Mouse (Mus musculus) liver (tissue): ENCODE results near the gene Olfr26.
"Not testable (repeated sequence)": the region's sequence is repeated elsewhere in the genome, so short reads cannot be mapped to it uniquely, and the experiment has no call there.

ENCODE experiments used
- DNase-seq: peaks from one replicate; pipeline ENCODE4 v3.0.0-alpha.2; 2020; ENCODE audit warnings: mixed read lengths

Gene Olfr26

DNA sequence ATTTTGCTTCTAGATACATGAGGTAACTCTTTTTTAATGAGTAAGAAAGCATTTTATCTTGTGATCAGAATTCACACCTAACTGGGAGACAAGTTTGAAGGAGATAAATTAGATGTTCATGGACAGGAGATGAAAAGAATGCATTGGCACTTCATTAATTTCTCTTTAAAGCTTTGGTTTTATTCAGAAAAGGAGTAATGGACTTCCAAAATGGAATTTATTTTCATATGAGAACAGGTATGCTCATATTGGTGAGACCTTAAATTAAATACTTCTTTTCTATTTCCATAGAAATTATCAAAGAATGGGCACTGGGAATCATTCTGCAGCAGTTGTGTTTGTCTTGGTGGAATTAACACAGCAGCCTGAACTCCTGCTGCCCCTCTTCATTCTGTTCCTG, at the start of gene Olfr26:
TSS of gene Olfr26 (plus strand) at position 301 of the 400 bp plus-strand sequence.
- DNase-seq, result no peak

DNA sequence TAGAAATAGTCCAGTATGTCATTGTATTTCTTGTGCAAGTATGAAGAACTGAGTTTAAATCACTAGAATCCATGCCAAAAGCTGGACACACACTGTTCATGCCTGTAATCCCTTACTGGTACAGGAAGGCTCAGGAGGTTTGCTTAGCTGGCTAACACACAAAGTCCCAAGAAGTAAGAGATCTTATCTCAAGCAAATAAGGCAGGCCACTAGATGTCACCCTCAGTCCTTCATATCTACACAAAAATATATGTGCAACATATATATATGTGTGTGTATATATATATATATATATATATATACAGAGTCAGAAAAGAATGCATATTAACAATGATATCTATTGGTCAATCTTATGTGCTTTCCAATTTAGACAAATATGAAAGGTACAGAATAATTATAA, 49.2 kb upstream of the Olfr26 start:
- no peak for DNase-seq

- no peak for DNase-seq
Observed at GRCm38 (mm10) chr9:38814314-38814713, 40.5 kb upstream of the Olfr26 start, which contains the start of gene Olfr922. Gene Olfr922 (plus strand): TSS chr9:38814614.

- no peak for DNase-seq
Observed at GRCm38 (mm10) chr9:38815458-38815986, 39.3 kb upstream of the Olfr26 start.

GRCm38 (mm10) chr9:38826245-38826644, 28.6 kb upstream of the Olfr26 start, which contains the start of gene Olfr923:
Gene Olfr923 (plus strand): TSS chr9:38826545.
- no peak for DNase-seq

GRCm38 (mm10) chr9:38833027-38833426, 21.8 kb upstream of the Olfr26 start:
- no peak for DNase-seq

- DNase-seq, result no peak
Observed at GRCm38 (mm10) chr9:38844149-38844548, 10.7 kb upstream of the Olfr26 start, which contains the start of gene Olfr924. Gene Olfr924 (plus strand): TSS chr9:38844449.

- not testable (repeated sequence) for DNase-seq
Observed at GRCm38 (mm10) chr9:38874880-38875279, 20.0 kb downstream of the Olfr26 start.

DNA sequence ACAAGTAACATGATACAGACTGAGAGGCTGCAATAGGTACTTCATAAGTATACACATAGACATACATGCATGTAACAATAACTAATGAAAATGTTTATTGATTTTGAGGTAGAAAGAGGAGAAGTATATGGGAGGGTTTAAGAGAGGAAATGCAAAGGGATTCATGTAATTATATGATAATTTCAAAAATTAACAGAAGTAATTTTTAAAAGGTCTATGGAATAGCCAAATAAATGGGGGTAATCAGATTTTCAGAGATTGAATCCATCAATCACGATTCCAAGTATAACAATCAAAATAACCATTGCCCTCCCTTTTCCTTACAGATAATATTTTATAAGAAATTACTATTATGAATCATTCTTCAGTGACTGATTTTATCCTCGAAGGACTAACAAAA, 22.0 kb downstream of the Olfr26 start, which contains the start of gene Olfr926:
TSS of gene Olfr926 (plus strand) at position 301 of the 400 bp plus-strand sequence.
- DNase-seq, result no peak
